Mouse (Mus musculus) hindbrain, postnatal 0 days (tissue): ENCODE results near the gene Appbp2. TPM values are rescaled to one million over a fixed set of nuclear protein-coding genes. Genes with fewer than 3 reads are reported as not detected.

Experiments
- ATAC-seq: fragments of 200-750 bp; cut with Nextera tagmentation; 2 replicates; pipeline ENCODE4 v1.8.0; 2017; ENCODE audit warnings: mild to moderate bottlenecking, moderate TSS enrichment, moderate library complexity
- DNase-seq: peaks from one replicate; pipeline ENCODE4 v3.0.0-alpha.2; 2015; ENCODE audit warnings: low spot score
- H3K27ac ChIP-seq: fragments of 300-500 bp; sonication (generic); 2 replicates; pipeline ENCODE4 v1.5.1; 2014; ENCODE audit warnings: mild to moderate bottlenecking
- H3K27me3 ChIP-seq: fragments of 300-500 bp; sonication (generic); 2 replicates; pipeline ENCODE4 v1.6.1; 2014; ENCODE audit warnings: low read length, mixed read lengths; ENCODE audit not compliant: insufficient read depth
- H3K36me3 ChIP-seq: fragments of 300-500 bp; sonication (generic); 2 replicates; pipeline ENCODE4 v1.6.1; 2014; ENCODE audit warnings: low read length, mixed read lengths; ENCODE audit not compliant: insufficient read depth
- H3K4me1 ChIP-seq: fragments of 300-500 bp; sonication (generic); 2 replicates; pipeline ENCODE4 v1.6.1; 2014; ENCODE audit warnings: antibody characterized with exemption, low read length, mixed read lengths; ENCODE audit not compliant: insufficient read depth
- H3K4me2 ChIP-seq: fragments of 300-500 bp; sonication (generic); 2 replicates; pipeline ENCODE4 v1.6.1; 2014; ENCODE audit warnings: low read depth, mild to moderate bottlenecking, low read length, moderate library complexity, mixed read lengths
- H3K4me3 ChIP-seq: fragments of 300-500 bp; sonication (generic); 2 replicates; pipeline ENCODE4 v1.5.1; 2014; ENCODE audit warnings: low read length
- H3K9ac ChIP-seq: fragments of 300-500 bp; sonication (generic); replicated peaks from 2 replicates; pipeline ENCODE4 v1.6.1; 2014; ENCODE audit warnings: mild to moderate bottlenecking, low read length, moderate library complexity, mixed read lengths
- H3K9me3 ChIP-seq: fragments of 300-500 bp; sonication (generic); 2 replicates; pipeline ENCODE4 v1.6.1; 2016; ENCODE audit warnings: low read length, mixed read lengths
- CTCF ChIP-seq: IDR thresholded peaks from 2 replicates; pipeline ENCODE4 v1.5.1; 2016; ENCODE audit warnings: antibody characterized with exemption, control low read depth, low read depth
- WGBS: fragments of 180-500 bp; shearing (Covaris S2); extraction: QIAGEN DNeasy Blood & Tissue Kit; methylation state at CpG from one replicate; pipeline ENCODE4 v1.1.7; 2014; 5-methylcytosine and 5-hydroxymethylcytosine counted together
- polyA plus RNA-seq: library from polyadenylated mRNA; unstranded; fragments of >200 nt; fragmentation: Nextera tagmentation; extraction: Ambion mirVana; gene quantifications from 2 replicates; pipeline ENCODE4 v1.2.1, GENCODE M21; 2015
- total RNA-seq: library from RNA; depleted of rRNA; stranded (reverse); fragments of >200 nt; gene quantifications from 2 replicates; pipeline ENCODE4 v1.2.3, GENCODE M21; 2014

Appbp2 gene
- total and polyA plus RNA-seq, 2 experiments from 2014 or later = 44.9 to 54.8 TPM

GRCm38 (mm10) chr11:85270631-85271030, 35.7 kb upstream of the Appbp2 start:
- 55% methylated on average over 3 of the region's 3 CpGs for WGBS
- Histone ChIP-seq H3K9ac (no peak overlapping the region), H3K9me3 (no peaks in the 10 kb centered on the region), H3K4me2 (no peak overlapping the region), H3K4me1 (no peaks in the 10 kb centered on the region), H3K4me3 (no peak overlapping the region), H3K36me3 (no peaks in the 10 kb centered on the region), H3K27ac (no peak overlapping the region), H3K27me3 (no peaks in the 10 kb centered on the region)
- TF ChIP-seq CTCF = peak; percentile 55
- DNase-seq (peak; percentile 31), ATAC-seq (no peak)

GRCm38 (mm10) chr11:85267393-85267792, 32.5 kb upstream of the Appbp2 start:
- no peak overlapping the region for H3K27ac ChIP-seq
- H3K4me1 ChIP-seq = no peaks in the 10 kb centered on the region
- H3K27me3 ChIP-seq = no peaks in the 10 kb centered on the region
- 82% methylated on average over 1 of the region's 1 CpGs for WGBS
- H3K9ac ChIP-seq = no peak overlapping the region
- H3K4me3 ChIP-seq = no peak overlapping the region
- no peak for DNase-seq
- H3K9me3 ChIP-seq = no peaks in the 10 kb centered on the region
- H3K4me2 ChIP-seq = no peak overlapping the region
- H3K36me3 ChIP-seq = no peaks in the 10 kb centered on the region
- ATAC-seq = no peak
- no peak for TF ChIP-seq CTCF

GRCm38 (mm10) chr11:85264635-85265034, 29.7 kb upstream of the Appbp2 start:
- no peaks in the 10 kb centered on the region for H3K4me1 ChIP-seq
- H3K4me2 ChIP-seq = no peak overlapping the region
- no peaks in the 10 kb centered on the region for H3K36me3 ChIP-seq
- no peak for DNase-seq
- H3K4me3 ChIP-seq = no peak overlapping the region
- TF ChIP-seq CTCF = no peak
- no peaks in the 10 kb centered on the region for H3K27me3 ChIP-seq
- H3K27ac ChIP-seq = no peak overlapping the region
- 48% methylated on average over 5 of the region's 5 CpGs for WGBS
- no peaks in the 10 kb centered on the region for H3K9me3 ChIP-seq
- H3K9ac ChIP-seq = no peak overlapping the region
- no peak for ATAC-seq

GRCm38 (mm10) chr11:85261192-85261591, 26.3 kb upstream of the Appbp2 start:
- no peaks in the 10 kb centered on the region for H3K36me3 ChIP-seq
- no peak overlapping the region for H3K9ac ChIP-seq
- DNase-seq (peak; percentile 73), ATAC-seq (no peak)
- H3K9me3 ChIP-seq = no peaks in the 10 kb centered on the region
- no peak overlapping the region for H3K4me3 ChIP-seq
- H3K27me3 ChIP-seq = no peaks in the 10 kb centered on the region
- 36% methylated on average over 7 of the region's 7 CpGs for WGBS
- peak; percentile 73 for TF ChIP-seq CTCF
- H3K4me2 ChIP-seq = no peak overlapping the region
- no peaks in the 10 kb centered on the region for H3K4me1 ChIP-seq
- H3K27ac ChIP-seq = no peak overlapping the region

GRCm38 (mm10) chr11:85258966-85259365, 24.0 kb upstream of the Appbp2 start:
- no peak for ATAC-seq
- TF ChIP-seq CTCF = no peak
- Histone ChIP-seq H3K27ac (no peak overlapping the region), H3K4me2 (no peak overlapping the region), H3K4me3 (no peak overlapping the region), H3K9me3 (no peaks in the 10 kb centered on the region), H3K9ac (no peak overlapping the region), H3K4me1 (no peaks in the 10 kb centered on the region), H3K36me3 (no peaks in the 10 kb centered on the region), H3K27me3 (no peaks in the 10 kb centered on the region)
- peak; percentile 2 for DNase-seq
- WGBS = 89% methylated on average over 11 of the region's 11 CpGs

GRCm38 (mm10) chr11:85255471-85256027, 20.6 kb upstream of the Appbp2 start:
- H3K4me1 ChIP-seq = no peaks in the 10 kb centered on the region
- no peaks in the 10 kb centered on the region for H3K27me3 ChIP-seq
- ATAC-seq (no peak), DNase-seq (no peak)
- no peak overlapping the region for H3K4me2 ChIP-seq
- H3K9me3 ChIP-seq = no peaks in the 10 kb centered on the region
- H3K27ac ChIP-seq = no peak overlapping the region
- H3K4me3 ChIP-seq = no peak overlapping the region
- WGBS = 70% methylated on average over 3 of the region's 3 CpGs
- no peak overlapping the region for H3K9ac ChIP-seq
- TF ChIP-seq CTCF = no peak
- H3K36me3 ChIP-seq = no peaks in the 10 kb centered on the region

- no peaks in the 10 kb centered on the region for H3K27me3 ChIP-seq
- no peaks in the 10 kb centered on the region for H3K36me3 ChIP-seq
- 78% methylated on average over 7 of the region's 7 CpGs for WGBS
- H3K27ac ChIP-seq = no peak overlapping the region
- no peak overlapping the region for H3K9ac ChIP-seq
- H3K9me3 ChIP-seq = no peaks in the 10 kb centered on the region
- no peak for ATAC-seq
- no peak overlapping the region for H3K4me2 ChIP-seq
- no peak for DNase-seq
- TF ChIP-seq CTCF = no peak
- no peak overlapping the region for H3K4me3 ChIP-seq
- no peaks in the 10 kb centered on the region for H3K4me1 ChIP-seq
Measured at GRCm38 (mm10) chr11:85253641-85254040, 18.7 kb upstream of the Appbp2 start.
